Mouse (Mus musculus) A20 (cell line): ENCODE data around the gene Hist2h4.
"Not testable (repeated sequence)": the region's sequence is repeated elsewhere in the genome, so short reads cannot be mapped to it uniquely, and the experiment has no call there.

ENCODE experiments used
- DNase-seq: peaks from one replicate; pipeline ENCODE4 v3.0.0-alpha.2; 2011; ENCODE audit warnings: low read depth, low spot score

Hist2h4 gene

DNA sequence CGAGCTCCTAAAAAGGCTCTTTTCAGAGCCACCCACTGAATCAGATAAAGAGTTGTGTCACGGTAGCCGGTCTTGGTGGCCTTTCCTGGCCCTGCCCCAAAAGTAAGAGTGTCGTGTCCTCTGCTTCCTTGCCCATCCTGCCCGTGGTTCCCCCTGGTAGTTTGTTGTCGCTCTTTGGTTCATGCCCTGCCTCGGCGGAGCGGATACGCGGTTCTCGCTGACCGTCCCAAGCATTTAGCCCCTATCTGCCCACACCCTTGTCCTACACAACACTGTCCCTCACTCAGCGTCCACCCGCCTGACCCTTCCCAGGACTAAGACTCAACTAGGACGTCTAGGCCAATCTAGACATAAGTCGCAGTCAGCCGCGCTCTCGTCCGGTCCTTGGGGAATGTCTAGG, 17.1 kb downstream of the Hist2h4 start:
- DNase-seq: not testable (repeated sequence)

- peak; percentile 93 for DNase-seq
These were observed 17.9 kb downstream of the Hist2h4 start, which contains the start of gene Hist2h2aa1 for GRCm38 (mm10) chr3:96245003-96245886. Gene Hist2h2aa1 (plus strand): TSS chr3:96245497.

DNA sequence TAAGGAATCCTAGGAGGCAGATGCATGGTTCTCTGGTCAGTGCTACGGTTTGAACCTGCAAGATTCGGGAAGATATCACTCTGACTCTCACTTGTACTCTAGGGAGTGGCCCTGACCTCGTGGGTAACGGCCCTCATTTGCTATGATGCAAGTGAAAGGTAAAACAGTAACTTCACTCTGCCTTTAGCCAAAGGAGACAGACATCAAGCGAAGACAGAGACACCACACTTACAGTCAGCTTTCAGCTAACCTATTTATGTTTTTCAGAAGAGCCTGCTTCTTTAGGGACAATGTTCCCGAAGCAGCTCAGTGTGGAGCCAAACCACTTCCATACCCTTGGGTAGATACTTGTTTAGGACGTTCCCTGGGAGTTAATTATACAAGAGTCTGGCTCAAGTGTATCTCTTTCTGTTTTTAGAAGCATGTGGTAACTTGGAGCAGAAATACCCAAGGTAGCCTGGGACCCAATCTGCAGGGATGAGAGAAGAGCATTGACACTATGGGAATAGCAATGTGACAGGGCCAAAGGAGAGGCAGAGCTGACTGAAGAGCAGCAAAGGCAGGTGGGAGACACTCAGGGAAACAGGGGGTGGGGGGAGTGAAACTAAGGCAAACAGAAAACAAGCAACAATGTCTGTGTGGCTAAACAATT, 19.1 kb downstream of the Hist2h4 start:
- DNase-seq: peak; percentile 55

DNA sequence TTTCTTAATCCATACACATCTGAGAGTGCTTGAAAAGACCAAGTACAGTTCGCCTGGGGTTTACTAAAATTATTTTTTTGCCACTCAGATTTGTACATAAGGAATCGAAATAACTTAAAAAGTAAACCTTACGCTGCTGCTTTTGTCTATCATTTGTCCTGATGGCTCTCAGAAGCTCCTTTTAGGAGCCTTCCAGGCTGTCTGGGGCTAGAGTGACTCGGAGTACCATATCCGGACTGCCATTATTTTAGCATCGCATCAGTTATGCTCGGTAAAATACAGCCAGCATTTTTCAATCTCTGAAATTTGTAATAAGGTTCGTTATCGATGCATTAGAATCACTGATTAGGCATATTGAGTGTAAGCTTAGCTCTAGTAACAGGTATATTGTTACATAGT, 22.3 kb downstream of the Hist2h4 start:
- DNase-seq: no peak

DNA sequence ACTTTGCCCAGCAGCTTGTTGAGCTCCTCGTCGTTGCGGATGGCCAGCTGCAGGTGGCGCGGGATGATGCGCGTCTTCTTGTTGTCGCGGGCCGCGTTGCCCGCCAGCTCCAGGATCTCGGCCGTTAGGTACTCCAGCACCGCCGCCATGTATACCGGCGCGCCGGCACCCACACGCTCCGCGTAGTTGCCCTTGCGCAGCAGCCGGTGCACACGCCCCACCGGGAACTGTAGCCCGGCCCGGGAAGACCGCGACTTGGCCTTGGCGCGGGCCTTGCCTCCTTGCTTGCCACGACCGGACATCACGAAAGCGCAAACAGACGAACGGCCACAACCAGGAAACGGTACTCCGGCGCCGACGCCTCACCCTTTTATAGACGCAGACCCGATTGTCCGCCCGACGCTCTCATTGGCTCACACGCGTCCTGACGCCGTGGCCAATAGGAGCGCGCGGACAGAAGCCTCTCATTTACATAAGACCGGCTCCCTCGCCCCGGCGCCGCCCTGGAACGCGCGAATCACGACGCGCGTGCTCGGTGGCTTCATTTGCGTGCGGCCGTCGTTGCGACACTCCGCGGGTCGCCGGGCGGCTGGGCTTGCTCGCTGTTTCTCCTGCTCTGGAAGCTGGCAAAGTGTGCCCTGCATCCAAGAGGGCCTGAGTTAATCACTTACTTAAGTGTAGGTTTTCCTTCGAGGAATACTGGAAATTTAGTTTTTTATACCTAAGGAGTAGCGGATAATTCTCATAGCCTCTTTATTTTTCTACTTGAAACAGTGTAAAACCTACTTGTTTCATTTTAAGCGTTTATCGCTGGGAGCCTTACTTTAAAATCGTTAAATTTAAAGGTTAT, 22.9 kb downstream of the Hist2h4 start, which contains the start of gene Hist2h2aa2:
Gene Hist2h2aa2, minus strand, starts transcription at position 328 of the 850 bp plus-strand sequence.
- peak; percentile 75 for DNase-seq

DNA sequence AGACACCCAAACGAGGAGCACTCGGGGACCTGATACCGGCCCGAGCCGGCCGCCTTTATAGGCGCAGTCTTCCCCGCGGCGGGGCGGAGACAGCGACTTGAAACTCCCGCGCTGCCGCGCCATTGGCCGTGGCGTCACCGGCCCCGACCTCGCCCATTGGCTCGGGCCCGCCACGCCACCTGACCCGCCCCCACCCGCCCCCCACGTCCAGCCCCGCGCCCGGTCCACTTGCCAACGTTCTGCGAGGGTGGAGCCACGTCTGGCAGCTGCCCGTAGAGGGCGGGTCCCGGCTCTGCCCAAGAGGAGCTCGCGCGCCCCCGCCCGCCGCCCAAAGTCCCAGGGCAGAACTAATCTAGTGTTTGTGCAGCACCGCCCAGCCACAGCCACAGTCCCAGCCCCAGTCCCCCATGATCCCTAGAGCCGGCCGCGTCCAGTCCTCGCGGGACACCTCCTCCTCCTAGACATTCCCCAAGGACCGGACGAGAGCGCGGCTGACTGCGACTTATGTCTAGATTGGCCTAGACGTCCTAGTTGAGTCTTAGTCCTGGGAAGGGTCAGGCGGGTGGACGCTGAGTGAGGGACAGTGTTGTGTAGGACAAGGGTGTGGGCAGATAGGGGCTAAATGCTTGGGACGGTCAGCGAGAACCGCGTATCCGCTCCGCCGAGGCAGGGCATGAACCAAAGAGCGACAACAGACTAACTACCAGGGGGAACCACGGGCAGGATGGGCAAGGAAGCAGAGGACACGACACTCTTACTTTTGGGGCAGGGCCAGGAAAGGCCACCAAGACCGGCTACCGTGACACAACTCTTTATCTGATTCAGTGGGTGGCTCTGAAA, 23.9 kb downstream of the Hist2h4 start, which contains the start of gene Hist2h3c2:
Gene Hist2h3c2, minus strand, starts transcription at position 174 of the 840 bp plus-strand sequence.
- not testable (repeated sequence) for DNase-seq

DNA sequence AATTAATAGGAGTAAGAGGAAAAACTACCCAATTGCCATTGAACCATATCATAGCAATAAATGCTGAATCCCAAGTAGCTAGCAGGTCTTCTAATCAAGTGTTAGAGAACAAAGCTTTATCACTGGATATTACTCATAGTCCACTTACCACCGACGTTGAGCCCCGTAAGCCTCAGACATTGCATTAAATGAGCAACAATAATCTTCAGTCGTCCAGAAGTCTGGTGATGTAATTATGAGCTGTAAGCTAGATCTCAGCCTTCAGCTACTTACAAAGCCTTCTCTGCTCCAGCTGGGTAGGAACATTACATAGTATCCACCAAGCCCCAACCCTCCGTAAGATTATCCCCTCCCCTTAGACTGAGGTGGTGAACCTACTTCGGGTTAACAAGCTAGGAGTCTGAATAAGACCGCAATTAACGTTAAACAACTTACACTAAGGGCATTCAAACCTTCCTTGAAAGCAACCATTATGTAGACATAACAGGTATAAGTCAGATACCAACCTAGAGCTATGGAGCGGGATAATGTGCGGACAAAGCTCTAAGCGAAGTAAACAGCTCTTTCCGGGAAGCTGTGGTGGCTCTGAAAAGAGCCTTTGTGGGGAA, 25.1 kb downstream of the Hist2h4 start:
- DNase-seq: peak; percentile 72

GRCm38 (mm10) chr3:96237335-96237903, 25.7 kb downstream of the Hist2h4 start:
- peak; percentile 48 for DNase-seq

- peak; percentile 37 for DNase-seq
These were observed 26.2 kb downstream of the Hist2h4 start for GRCm38 (mm10) chr3:96236834-96237334.

DNA sequence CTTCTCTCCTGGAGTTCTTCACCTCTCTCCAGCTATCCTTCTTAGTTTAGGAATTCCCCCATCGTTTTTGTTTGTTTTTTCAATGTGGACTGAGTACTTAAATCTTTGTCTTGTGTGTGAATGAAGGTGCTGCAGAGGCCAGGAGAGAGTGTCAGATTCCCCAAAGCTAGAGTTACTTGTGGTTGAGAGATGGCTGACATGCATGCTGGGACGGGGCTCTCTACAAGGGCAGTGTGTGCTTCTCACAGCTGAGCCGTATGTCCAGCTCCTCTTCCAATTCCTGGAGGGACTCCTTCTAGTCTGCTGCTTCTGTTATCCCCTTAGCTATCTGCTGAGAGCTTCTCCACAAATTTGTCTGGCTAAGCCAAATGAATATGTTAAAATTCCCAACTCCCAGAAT, 27.3 kb downstream of the Hist2h4 start:
- no peak for DNase-seq

- peak; percentile 32 for DNase-seq
These were observed 28.2 kb downstream of the Hist2h4 start for GRCm38 (mm10) chr3:96234914-96235313.

GRCm38 (mm10) chr3:96231758-96232120, 31.4 kb downstream of the Hist2h4 start:
- DNase-seq: no peak

GRCm38 (mm10) chr3:96230910-96231757, 32.0 kb downstream of the Hist2h4 start:
- no peak for DNase-seq

DNA sequence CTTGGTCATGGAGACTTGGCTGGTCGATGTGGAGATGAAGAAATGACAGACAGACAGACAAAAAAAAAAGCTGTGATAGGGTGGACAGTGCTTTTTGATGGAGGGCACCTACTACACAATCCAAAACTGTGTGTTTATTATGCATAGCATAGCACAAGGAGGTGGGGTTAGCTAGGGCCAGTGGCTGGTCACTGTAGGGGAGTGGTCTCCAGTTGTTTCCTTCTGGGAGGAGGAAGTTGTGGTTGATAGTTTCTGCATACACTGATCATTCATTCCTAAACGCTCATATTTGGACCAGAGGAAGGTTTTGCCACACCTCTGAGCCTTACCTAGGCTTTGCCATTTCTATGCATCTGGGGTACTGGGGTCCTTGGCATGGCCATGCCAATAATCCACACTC, 32.7 kb downstream of the Hist2h4 start:
- no peak for DNase-seq

DNA sequence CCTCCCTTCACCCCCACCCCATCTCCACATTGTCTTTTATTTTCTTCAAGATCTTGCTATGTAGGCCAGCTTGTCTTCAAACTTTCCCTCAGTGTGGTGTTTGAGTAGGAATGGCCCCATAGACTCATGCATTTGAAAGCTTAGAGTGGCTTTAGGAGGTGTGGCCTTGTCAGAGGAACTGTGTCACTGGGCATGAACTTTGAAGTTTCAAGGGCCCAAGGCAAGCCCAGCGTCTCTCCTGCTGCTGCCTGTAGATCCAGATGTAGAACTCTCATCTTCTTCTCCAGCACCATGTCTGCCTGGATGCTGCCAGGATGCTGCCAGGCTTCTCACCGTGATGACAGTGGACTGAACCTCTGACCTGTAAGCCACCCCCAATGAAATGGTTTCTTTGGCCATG, 34.3 kb downstream of the Hist2h4 start:
- no peak for DNase-seq

- DNase-seq: no peak
These were observed 36.1 kb downstream of the Hist2h4 start for GRCm38 (mm10) chr3:96226695-96227648.

GRCm38 (mm10) chr3:96225421-96225820, 37.7 kb downstream of the Hist2h4 start:
- DNase-seq: peak; percentile 32

GRCm38 (mm10) chr3:96222774-96223173, 40.3 kb downstream of the Hist2h4 start:
- DNase-seq: no peak
